Mouse (Mus musculus): Measurements from ENCODE around the gene Aco2. TPM values are rescaled to one million over a fixed set of nuclear protein-coding genes. Genes with fewer than 3 reads are reported as not detected.

The Aco2 gene
- total and polyA plus RNA-seq, 3 experiments: 391 to 1,044 (median 1,000) TPM

GRCm38 (mm10) chr15:81920546-81921217 lies 48.6 kb downstream of the Aco2 start:
- DNase-seq: no peak

- DNase-seq: no peak
These were observed 49.1 kb downstream of the Aco2 start for GRCm38 (mm10) chr15:81921255-81921654.

DNA sequence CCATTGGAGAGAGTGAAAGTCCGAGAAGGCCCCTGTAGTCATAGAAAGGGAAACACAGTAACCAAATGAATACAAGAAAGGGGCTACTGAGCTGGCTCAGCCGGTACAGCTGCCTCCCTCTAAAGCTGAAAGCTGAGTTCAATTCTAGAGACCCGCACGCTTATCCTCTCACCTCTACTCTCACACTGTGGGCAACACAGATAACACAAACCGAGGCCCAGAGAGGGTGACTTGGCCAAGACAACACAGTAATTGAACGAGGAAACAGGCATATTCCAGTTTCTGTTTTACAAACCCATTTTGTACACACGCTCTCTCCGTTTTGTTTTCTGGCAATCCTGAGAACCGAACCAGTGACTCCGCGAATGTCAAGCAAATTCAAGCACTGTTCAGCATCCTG lies 52.8 kb downstream of the Aco2 start:
- DNase-seq: no peak

- peak; percentile 98 for DNase-seq
These were observed 53.8 kb downstream of the Aco2 start, which contains the start of gene Polr3h for GRCm38 (mm10) chr15:81925760-81926445. Polr3h (minus strand) TSS chr15:81926240.

GRCm38 (mm10) chr15:81926446-81926822 lies 54.3 kb downstream of the Aco2 start:
- DNase-seq: no peak

DNA sequence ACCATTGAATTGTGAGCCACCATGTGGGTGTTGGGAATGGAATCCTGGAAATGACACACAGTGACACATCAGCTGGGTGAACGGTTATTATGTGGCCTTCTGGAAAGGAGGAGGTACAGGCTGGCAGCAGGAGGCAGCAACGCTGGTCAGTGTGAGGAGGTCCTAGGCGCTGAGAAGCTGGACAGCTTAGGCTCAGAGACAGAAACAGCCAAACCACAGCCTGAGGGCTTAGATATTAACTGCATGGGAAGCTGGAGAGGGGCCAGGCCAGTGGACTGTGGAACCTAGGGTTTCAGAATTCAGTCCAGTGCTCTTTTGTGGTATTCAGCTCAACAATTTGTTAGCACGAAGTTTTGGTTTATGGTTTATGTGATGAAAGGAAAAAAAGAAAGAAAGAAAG lies 55.6 kb downstream of the Aco2 start:
- peak; percentile 71 for DNase-seq

- DNase-seq: peak; percentile 64
These were observed 56.2 kb downstream of the Aco2 start for GRCm38 (mm10) chr15:81928277-81928676.

DNA sequence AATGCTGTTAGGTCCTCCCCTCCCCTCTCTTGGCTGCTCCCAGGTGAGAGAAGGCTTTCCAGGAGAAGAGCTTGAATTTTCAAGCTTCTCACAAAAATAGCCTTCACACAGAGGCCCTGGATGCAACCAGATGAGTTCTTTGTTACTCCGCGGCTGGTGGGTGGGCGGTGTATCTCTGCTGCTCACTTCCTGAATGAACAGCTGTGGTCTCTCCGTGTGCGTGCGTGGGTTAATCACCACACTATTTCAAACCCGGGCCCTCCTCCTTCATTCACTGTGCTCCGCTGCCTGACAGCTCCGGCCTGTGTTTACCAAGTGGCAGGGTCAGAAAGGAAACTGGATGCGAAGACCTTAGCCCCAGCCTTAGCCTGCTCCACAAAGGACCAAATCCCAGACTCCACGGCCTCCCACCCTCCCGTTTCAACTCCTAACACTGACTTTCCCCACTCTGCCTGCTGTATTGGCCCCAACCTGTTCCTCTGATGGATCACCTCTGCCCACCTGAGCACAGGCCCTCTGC lies 60.9 kb downstream of the Aco2 start:
- no peak for DNase-seq

DNA sequence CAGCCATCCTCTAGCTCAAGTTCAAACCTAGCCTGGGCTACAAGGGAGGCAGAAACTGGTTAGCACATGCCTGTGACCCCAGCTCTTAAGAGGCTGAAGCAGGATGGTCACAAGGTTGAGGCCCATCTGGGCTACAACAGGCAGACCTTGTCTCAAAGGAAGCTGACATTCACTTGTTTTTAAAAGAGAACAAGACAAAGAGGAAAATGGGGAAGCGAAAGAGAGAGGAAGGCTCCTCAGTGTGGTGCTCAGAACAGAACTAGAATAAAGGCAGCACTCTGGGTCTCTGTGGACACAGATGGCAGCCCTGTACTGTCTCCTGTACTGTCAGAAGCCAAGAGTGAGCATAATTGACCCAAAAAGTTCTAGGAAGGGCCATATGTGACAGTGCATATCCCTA lies 61.9 kb downstream of the Aco2 start:
- DNase-seq: no peak

DNA sequence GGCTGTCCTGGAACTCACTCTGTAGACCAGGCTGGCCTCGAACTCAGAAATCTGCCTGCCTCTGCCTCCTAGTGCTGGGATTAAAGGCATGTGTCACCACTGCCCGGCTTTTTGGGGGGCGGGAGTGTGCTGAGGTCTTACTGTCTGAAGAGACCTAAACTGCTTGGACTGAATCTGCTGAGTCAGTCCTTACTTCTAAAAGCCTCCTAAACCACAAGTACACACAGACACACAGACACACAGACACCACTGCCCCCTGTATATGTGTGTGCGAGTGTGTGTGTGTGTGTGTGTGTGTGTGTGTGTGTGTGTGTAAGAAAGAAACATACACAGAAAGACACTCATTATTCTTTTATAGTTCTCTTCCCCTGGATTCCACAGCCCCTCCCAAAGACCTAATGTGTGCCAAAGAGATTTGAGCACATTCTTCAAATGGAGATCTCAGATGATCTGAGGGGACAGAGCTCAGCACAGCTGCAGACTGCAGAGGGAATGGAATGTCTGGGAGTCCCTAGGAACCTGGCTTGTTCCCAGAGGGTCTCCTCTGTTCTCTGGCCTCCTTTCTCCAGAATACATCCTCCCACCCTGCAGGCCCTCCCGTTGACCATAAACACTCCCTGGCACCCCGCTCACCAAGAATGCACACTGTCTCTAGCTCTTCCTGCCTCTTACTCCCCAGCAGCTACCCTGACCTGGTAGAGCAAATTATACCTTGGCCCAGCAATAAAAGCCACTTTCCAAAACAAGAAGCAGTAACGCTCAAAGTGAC lies 63.9 kb downstream of the Aco2 start:
- no peak for DNase-seq

- DNase-seq: peak; percentile 67
These were observed 64.6 kb downstream of the Aco2 start, which contains the start of gene Csdc2 for GRCm38 (mm10) chr15:81936679-81937078. Csdc2 (plus strand) TSS chr15:81936759.

DNA sequence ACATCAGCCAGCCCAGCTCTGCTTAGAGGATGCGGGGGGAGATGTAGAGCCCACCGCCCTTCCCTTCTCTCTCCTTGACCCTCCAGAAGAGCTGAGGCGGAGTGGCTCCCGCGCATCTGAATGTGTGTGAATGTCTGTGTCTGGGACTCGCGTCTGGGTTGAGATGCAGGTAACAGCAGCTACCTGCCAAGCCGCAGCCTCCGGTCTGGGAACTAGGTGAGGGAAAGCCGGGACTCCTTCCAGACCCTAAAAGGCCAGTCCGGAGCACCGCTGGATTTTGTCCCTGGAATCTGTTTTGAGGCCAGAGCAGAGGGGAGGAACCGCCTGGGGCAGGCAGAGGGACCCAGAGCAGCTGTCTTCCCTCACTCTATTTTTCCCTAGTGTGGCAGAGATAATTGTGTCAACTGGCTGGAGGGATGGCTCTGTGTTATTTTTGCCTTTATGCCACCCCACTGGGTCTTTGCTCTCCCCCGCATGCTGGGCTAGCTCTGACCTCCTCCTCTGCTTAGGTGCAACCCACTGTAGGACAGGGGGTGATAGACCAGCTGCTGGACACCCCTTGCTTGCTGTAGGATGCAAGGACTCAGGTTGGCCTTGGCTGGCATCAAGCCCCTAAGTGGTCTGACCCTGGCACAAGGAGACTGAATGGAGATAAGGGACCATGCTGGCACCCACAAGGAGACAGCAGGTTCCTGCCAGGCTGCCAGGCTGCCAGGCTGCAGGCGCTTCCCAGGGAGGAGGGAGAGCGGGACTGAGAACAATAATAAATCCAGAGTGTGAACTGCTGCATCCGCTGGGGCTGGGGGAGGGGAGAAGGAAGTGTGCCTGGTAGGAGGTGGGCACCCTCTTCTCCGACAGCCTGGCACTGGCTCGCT lies 65.2 kb downstream of the Aco2 start:
- DNase-seq: peak; percentile 53

DNA sequence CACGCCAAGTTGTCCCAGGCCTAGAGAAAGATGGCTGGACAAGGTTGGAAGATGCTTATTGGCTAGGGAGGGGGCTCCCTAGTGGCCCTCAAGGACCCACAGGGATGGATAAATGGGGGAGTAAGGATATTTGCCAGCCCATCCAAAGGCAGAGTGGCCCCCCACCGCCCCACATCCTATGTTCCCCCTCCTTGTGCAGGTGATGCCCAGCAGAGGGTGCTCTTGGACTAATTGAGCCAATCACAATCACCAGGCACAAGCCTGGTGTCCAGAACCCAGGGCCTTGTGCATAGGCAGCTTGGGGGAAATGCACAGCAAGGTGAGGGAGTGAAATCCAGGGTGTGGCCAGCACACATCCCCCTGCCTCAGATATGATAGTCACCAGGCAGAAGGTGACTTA lies 66.1 kb downstream of the Aco2 start:
- peak; percentile 72 for DNase-seq

DNA sequence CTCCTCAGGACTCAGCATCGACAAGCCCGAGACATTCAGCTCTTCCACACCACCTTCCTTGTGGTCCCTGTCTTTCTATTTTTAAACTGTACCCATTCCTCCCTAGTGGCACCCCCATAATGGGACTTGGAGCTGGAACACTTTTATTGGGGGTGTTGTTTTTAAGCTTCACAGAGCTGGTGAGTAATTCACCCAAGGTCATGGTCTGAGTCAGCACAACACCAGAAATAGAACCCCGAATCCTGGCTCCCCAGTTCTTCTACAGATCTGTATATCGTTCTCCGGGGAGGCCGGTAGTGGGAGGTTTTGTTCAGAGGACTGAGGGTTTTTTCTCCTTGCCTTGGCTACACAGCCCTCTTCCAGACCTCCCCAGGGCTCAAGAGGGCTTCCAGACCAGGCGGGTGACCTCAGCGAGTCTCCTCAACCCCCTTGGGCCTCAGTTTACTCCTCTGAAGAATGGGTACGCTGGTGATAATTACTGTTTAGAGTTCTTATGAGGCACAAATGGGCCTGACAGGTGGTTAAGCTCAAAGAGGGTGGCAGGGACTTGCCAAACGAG lies 67.1 kb downstream of the Aco2 start:
- DNase-seq: peak; percentile 74

DNA sequence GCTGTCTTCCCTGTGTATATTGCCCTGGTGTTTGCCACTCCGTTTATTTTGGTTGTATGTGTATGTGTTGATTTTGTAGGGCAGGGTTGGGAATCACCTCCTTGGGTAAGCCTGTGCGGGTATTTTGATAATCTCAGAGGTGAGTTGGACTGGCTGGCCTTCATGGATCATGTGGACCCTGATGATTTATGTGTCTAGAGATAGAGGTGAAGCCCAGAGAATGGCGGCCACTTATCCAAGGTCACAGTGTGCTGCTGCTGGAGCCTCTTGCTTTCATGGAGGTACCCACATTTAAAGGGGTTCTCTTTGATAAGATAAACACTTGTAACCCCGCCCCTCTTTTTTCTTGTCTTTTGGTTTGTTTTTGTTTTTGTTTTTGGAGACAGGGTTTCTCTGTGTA lies 67.7 kb downstream of the Aco2 start:
- no peak for DNase-seq

- no peak for DNase-seq
These were observed 68.1 kb downstream of the Aco2 start for GRCm38 (mm10) chr15:81940219-81940618.

DNA sequence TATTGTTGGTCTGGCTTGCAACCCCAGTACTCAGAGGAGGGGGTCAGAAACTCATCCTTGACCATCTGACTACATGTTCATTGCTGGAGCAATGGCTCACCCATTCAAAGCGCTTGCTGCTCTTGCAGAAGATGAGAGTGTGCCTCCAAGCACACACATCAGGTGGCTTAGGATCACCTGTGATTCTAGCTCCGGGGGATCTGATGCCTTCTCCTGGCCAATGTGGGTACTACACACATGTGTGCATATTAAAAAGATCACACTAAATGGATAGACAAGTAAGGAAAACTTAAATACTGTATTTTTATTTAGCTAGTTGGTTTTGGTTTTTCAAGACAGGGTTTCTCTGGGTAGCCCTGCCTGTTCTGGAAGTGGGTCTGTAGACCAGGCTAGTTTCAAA lies 68.9 kb downstream of the Aco2 start:
- DNase-seq: no peak

DNA sequence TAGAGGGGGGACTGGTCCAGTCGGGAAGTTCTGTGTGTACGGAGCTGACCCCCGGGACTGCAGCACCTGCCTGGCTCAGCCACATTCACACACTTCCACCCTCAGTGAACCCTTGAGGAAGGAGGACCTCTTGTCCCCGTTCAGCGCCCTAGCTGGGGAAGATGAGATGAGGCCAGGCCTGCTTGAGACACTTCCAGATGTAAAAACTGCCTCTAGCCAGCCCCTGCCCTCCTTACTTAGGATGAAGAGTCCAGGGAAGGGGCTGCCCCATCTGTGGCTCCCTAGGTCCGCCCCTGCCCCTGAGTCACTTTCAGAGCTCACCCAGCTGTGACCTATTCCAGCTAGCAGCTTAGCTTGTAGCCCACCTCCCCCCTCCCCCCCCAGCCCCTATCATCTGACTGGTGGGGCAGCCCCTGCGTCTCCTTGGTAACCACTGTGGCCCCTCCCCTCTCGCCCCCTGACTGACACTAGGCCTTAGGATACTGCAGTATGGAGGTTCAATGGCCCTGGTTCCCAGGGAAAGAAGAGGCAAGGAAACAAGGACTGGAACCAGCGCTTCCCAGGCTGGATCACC lies 71.2 kb downstream of the Aco2 start:
- no peak for DNase-seq

DNA sequence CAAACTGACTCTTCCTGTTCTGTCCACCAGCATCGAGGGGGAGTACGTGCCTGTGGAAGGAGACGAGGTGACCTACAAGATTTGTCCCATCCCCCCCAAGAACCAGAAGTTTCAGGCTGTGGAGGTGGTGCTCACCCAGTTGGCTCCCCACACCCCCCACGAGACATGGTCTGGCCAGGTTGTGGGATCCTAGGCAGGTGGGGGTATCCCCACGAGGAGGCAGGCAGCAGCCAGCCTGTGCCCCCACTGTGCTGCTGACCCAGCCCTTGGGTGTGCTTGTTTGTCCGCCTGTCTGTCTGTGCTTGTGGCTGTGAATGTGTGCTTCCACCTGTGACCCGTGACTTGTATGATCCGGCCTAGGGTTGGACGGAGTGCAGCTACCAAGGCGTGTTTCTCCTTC lies 77.0 kb downstream of the Aco2 start:
- DNase-seq: no peak

GRCm38 (mm10) chr15:81949476-81950131 lies 77.5 kb downstream of the Aco2 start:
- no peak for DNase-seq
